Comparison of ENCODE assay signal across 16 mouse cellular contexts in the genomic region with DNA sequence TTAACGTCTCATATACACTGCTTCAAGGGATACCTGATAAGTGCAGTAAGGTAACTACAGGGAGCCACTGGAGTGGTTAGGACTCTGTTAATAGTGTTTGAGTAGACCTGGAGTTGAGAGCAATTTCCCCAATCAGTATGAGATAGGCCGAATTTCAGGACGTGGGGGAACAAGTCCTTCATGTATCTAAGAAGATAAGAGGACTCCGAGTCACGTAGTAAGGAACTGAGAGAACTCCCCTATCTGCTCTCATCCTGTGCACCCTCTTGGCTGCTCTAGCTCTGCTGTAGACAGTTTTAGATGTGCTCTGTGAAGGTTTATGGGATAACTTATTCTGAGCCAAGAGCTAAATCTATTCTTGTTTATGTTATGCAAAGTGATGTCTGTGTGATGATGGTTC. TPM values are rescaled to one million over a fixed set of nuclear protein-coding genes. Genes with fewer than 3 reads are reported as not detected.
A peak's percentile ranks its signal among the peaks of the same experiment; 100 is the strongest.
DNase-seq lines count a peak whose midpoint lies in the region; ATAC-seq and TF ChIP-seq lines count a peak whose summit lies in the region.
"Had no signal": no experiment of that assay in that cellular context is flagged by ENCODE, and none has a peak within 500 bp of the region (broad histone marks: within the 10 kb centered on the region; RNA-seq: fewer than 3 reads in every experiment).

No protein-coding gene starts in this region.

- no peak for TF ChIP-seq CTCF in left cerebral cortex, adult 2 months (IDR thresholded peaks at IDR 0.05)

- ATAC-seq in liver, embryonic 11.5 days (replicated peaks; ENCODE audit: low FRiP score), result peak; percentile 79
- peak; percentile 79 for ATAC-seq in stomach, embryonic 15.5 days (ENCODE audit: insufficient read depth, low FRiP score, low read depth)
- ATAC-seq: activated CD4-positive, CD25-positive, alpha-beta regulatory T cell, adult 4 months; inflammation-experienced regulatory T-cells, adult 6 months had no signal

- no peak for DNase-seq in left cerebral cortex, adult 2 months (ENCODE audit: extremely low spot score in 1 of 2, low spot score in 2 of 2)
- DNase-seq in left cerebral cortex, postnatal 14 days (ENCODE audit: low spot score in 2 of 2), result no peak
- DNase-seq in c-Kit-positive CD71-positive TER-119-negative erythroid progenitor cells, embryonic 14.5 days (ENCODE audit: low read depth), result peak; percentile 61
- peak; percentile 26 for DNase-seq in liver, embryonic 11.5 days (ENCODE audit: low spot score)
- no peak for DNase-seq in gastrocnemius, adult 8-10 months (ENCODE audit: low spot score in 2 of 2)
- DNase-seq in ovary, postnatal 36 days (ENCODE audit: low spot score), result no peak
- DNase-seq: cerebellum, adult 2 months; embryo, embryonic 11 days; heart, postnatal 4 days; kidney, postnatal 14 days; left cerebral cortex, postnatal 4 days; lung, postnatal 14 days; midbrain, embryonic 14.5 days had no signal

- intact Hi-C loops in left cerebral cortex, adult 2 months (cut with DNase I), result no loop called here
- intact Hi-C loops in left cerebral cortex, postnatal 14 days (cut with DNase I), result no loop called here

- H3K36me3 ChIP-seq in liver, embryonic 11.5 days (ENCODE audit: control insufficient read depth, insufficient read depth, low read length), result no peaks in the 10 kb centered on the region
- H3K36me3 ChIP-seq in stomach, embryonic 15.5 days, result no peaks in the 10 kb centered on the region

- H3K4me1 ChIP-seq in liver, embryonic 11.5 days (replicated peaks; ENCODE audit: control insufficient read depth, insufficient read depth, low read length), result peaks cover 25% of the 10 kb centered on the region
- H3K4me1 ChIP-seq in stomach, embryonic 15.5 days, result no peaks in the 10 kb centered on the region

- WGBS in liver, embryonic 11.5 days, result 25% methylated on average over 5 of the region's 5 CpGs
- WGBS in stomach, embryonic 15.5 days, result 56% methylated on average over 5 of the region's 5 CpGs

- no peaks in the 10 kb centered on the region for H3K27me3 ChIP-seq in liver, embryonic 11.5 days (replicated peaks; ENCODE audit: control insufficient read depth, insufficient read depth, low read length)
- no peaks in the 10 kb centered on the region for H3K27me3 ChIP-seq in stomach, embryonic 15.5 days (replicated peaks)

- no peak overlapping the region for H3K9ac ChIP-seq in liver, embryonic 11.5 days (ENCODE audit: low read depth, low read length)
- no peak overlapping the region for H3K9ac ChIP-seq in stomach, embryonic 15.5 days

- no peaks in the 10 kb centered on the region for H3K9me3 ChIP-seq in liver, embryonic 11.5 days (ENCODE audit: control insufficient read depth, low read length)
- no peaks in the 10 kb centered on the region for H3K9me3 ChIP-seq in stomach, embryonic 15.5 days

- H3K4me2 ChIP-seq in liver, embryonic 11.5 days, result no peak overlapping the region
- no peak overlapping the region for H3K4me2 ChIP-seq in stomach, embryonic 15.5 days

- no peak overlapping the region for H3K4me3 ChIP-seq in left cerebral cortex, adult 2 months
- H3K4me3 ChIP-seq in liver, embryonic 11.5 days (ENCODE audit: low read depth, low read length), result no peak overlapping the region
- H3K4me3 ChIP-seq in stomach, embryonic 15.5 days (replicated peaks), result no peak overlapping the region

- H3K27ac ChIP-seq in left cerebral cortex, adult 2 months, result peak overlapping the region; percentile 45
- 0 out of 2 replicates have a peak overlapping the region, but pooled peaks have one; percentile 8 for H3K27ac ChIP-seq in liver, embryonic 11.5 days (ENCODE audit: low read depth, low read length)
- no peak overlapping the region for H3K27ac ChIP-seq in stomach, embryonic 15.5 days

RNA-seq across cellular contexts. Expression of a gene that starts 5.2 kb away (rescaled TPM):
- 10 to 100 TPM; 49.2 to 53.7 TPM for total RNA-seq in left cerebral cortex, adult 2 months (2021)
- 100 to 1,000 TPM in 1 of 2 experiments, 10 to 100 TPM in 1; 92.7 to 102 TPM for total RNA-seq in left cerebral cortex, postnatal 14 days (2021)
- 44.9 and 47.7 TPM in 2 replicates for polyA plus RNA-seq in liver, embryonic 11.5 days (2014; fragmentation: Nextera tagmentation; extraction: Ambion mirVana)
- polyA plus RNA-seq in stomach, embryonic 15.5 days (2015; fragmentation: Nextera tagmentation; extraction: Ambion mirVana), result 37.0 and 37.8 TPM in 2 replicates
- 10 to 100 TPM in 2 of 4 experiments, 1 to 10 TPM in 2; 6.8 to 14.0 (median 10.0) TPM for total RNA-seq in gastrocnemius, adult 8-10 months (2022)

RNA-seq across cellular contexts. Expression of a gene that starts 27.2 kb away (rescaled TPM):
- 10 to 100 TPM; 23.3 to 25.1 TPM for total RNA-seq in left cerebral cortex, adult 2 months (2021)
- total RNA-seq in left cerebral cortex, postnatal 14 days (2021), result 10 to 100 TPM; 19.2 to 23.0 TPM
- polyA plus RNA-seq in liver, embryonic 11.5 days (2014; fragmentation: Nextera tagmentation; extraction: Ambion mirVana), result 24.9 and 25.2 TPM in 2 replicates
- 22.1 and 23.0 TPM in 2 replicates for polyA plus RNA-seq in stomach, embryonic 15.5 days (2015; fragmentation: Nextera tagmentation; extraction: Ambion mirVana)
- total RNA-seq in gastrocnemius, adult 8-10 months (2022), result 10 to 100 TPM; 17.4 to 22.6 (median 20.3) TPM

RNA-seq across cellular contexts. Expression of a gene that starts 27.2 kb away (rescaled TPM):
- total RNA-seq in left cerebral cortex, adult 2 months (2021), result 1 to 10 TPM; 2.8 to 3.3 TPM
- total RNA-seq in left cerebral cortex, postnatal 14 days (2021), result 1 to 10 TPM; 2.2 to 2.4 TPM
- polyA plus RNA-seq in liver, embryonic 11.5 days (2014; fragmentation: Nextera tagmentation; extraction: Ambion mirVana), result 1.2 and 1.4 TPM in 2 replicates
- 1.4 and 2.2 TPM in 2 replicates for polyA plus RNA-seq in stomach, embryonic 15.5 days (2015; fragmentation: Nextera tagmentation; extraction: Ambion mirVana)
- under 1 TPM; 0.27 to 0.49 (median 0.37) TPM for total RNA-seq in gastrocnemius, adult 8-10 months (2022)

RNA-seq across cellular contexts. Expression of a gene that starts 44.8 kb away (rescaled TPM):
- 100 to 1,000 TPM; 108 to 115 TPM for total RNA-seq in left cerebral cortex, adult 2 months (2021)
- total RNA-seq in left cerebral cortex, postnatal 14 days (2021), result 100 to 1,000 TPM; 121 to 139 TPM
- 317 and 327 TPM in 2 replicates for polyA plus RNA-seq in liver, embryonic 11.5 days (2014; fragmentation: Nextera tagmentation; extraction: Ambion mirVana)
- polyA plus RNA-seq in stomach, embryonic 15.5 days (2015; fragmentation: Nextera tagmentation; extraction: Ambion mirVana), result 309 and 316 TPM in 2 replicates
- total RNA-seq in gastrocnemius, adult 8-10 months (2022), result 10 to 100 TPM; 38.7 to 51.8 (median 45.2) TPM

Comparison
In these comparisons a context has a peak if more than half of its experiments do, and no peak if none do; other contexts are left out.
1. DNase-seq: peak in c-Kit-positive CD71-positive TER-119-negative erythroid progenitor cells, embryonic 14.5 days (single experiment) and liver, embryonic 11.5 days (single experiment); none in left cerebral cortex, adult 2 months (0 of 2), left cerebral cortex, postnatal 14 days (0 of 2), gastrocnemius, adult 8-10 months (0 of 2) and ovary, postnatal 36 days (single experiment).